Mouse (Mus musculus): ENCODE data around the gene Eppin. TPM values are rescaled to one million over a fixed set of nuclear protein-coding genes. Genes with fewer than 3 reads are reported as not detected.

Gene Eppin
- total and polyA plus RNA-seq, 3 experiments: not detected

DNA sequence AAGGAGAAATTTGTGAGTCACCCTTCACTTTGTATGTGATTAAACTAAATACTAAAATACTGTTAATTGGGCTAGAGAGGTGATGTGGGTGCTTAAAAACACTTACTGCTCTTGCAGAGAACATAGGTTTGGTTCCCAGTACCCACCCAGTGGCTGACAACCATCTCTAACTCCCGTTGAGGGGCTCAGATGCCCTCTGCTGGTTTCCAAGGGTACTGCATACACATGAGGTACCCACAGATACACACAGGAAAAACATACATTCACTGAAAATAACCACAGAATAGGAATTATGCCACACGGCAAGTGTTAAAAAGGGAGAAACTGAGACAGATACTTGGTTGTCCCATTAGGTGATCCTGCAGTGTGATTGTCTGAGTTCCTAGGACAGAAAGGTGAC, 26.4 kb downstream of the Eppin start:
- no peaks in the 10 kb centered on the region for H3K79me2 ChIP-seq (ENCODE audit: control insufficient read depth, insufficient read depth, low read length, poor library complexity)
- peak; percentile 38 for DNase-seq (ENCODE audit: low read depth, low spot score)
- no peaks in the 10 kb centered on the region for H3K9me3 ChIP-seq (replicated peaks; ENCODE audit: insufficient read depth, low read length)
- peak; percentile 27; the same call in 1 of the 2 replicates for TF ChIP-seq ZC3H11A (IDR thresholded peaks at IDR 0.05; ENCODE audit: low read depth, low read length)
- no peak for TF ChIP-seq ETS1 (IDR thresholded peaks at IDR 0.05; ENCODE audit: low read depth, low read length)
- TF ChIP-seq CTCF (IDR thresholded peaks at IDR 0.05 in 2 of 3, conservative IDR thresholded peaks at IDR 0.05 in 1 of 3; ENCODE audit: control insufficient read depth in 1 of 3, insufficient read depth in 1 of 3, low read depth in 2 of 3, low read length in 3 of 3, poor library complexity in 1 of 3, severe bottlenecking in 1 of 3): peak; percentile 54 to 66 (median 65)
- TF ChIP-seq POLR2AphosphoS5 (IDR thresholded peaks at IDR 0.05; ENCODE audit: borderline replicate concordance, low read depth, low read length): no peak
- no peak for TF ChIP-seq NRF1 (IDR thresholded peaks at IDR 0.05; ENCODE audit: insufficient read depth, low read depth, low read length, poor library complexity, severe bottlenecking)
- peak; percentile 52 for TF ChIP-seq RAD21 (IDR thresholded peaks at IDR 0.05; ENCODE audit: low read depth, low read length)
- peak; percentile 70 for TF ChIP-seq SMC3 (IDR thresholded peaks at IDR 0.05; ENCODE audit: low read depth, low read length)
- H3K27me3 ChIP-seq (ENCODE audit: control insufficient read depth in 1 of 2, insufficient read depth in 2 of 2, low read length in 2 of 2): peaks cover 0 to 2% of the 10 kb centered on the region in 2 experiments; a peak in 3 of 4 replicates
- no peaks in the 10 kb centered on the region for H3K4me1 ChIP-seq (ENCODE audit: control insufficient read depth in 1 of 2, insufficient read depth in 2 of 2, low read length in 2 of 2)
- H3K27ac ChIP-seq (ENCODE audit: control insufficient read depth, low read depth, low read length): no peak overlapping the region
- H3K4me3 ChIP-seq (ENCODE audit: control insufficient read depth in 1 of 2, insufficient read depth in 1 of 2, low read depth in 2 of 2, low read length in 2 of 2): no peak overlapping the region
- H3K9ac ChIP-seq (ENCODE audit: control insufficient read depth, low read depth, low read length, poor library complexity, severe bottlenecking): no peak overlapping the region
- H3K36me3 ChIP-seq (ENCODE audit: control insufficient read depth in 1 of 2, insufficient read depth in 2 of 2, low read length in 2 of 2): no peaks in the 10 kb centered on the region

GRCm38 (mm10) chr2:164564346-164564745, 29.0 kb downstream of the Eppin start:
- Histone ChIP-seq H3K79me2 (ENCODE audit: control insufficient read depth, insufficient read depth, low read length, poor library complexity) (no peaks in the 10 kb centered on the region), H3K27ac (ENCODE audit: control insufficient read depth, low read depth, low read length) (no peak overlapping the region), H3K36me3 (ENCODE audit: control insufficient read depth in 1 of 2, insufficient read depth in 2 of 2, low read length in 2 of 2) (no peaks in the 10 kb centered on the region), H3K27me3 (ENCODE audit: control insufficient read depth in 1 of 2, insufficient read depth in 2 of 2, low read length in 2 of 2) (no peaks in the 10 kb centered on the region; a peak in 2 of 4 replicates), H3K4me1 (ENCODE audit: control insufficient read depth in 1 of 2, insufficient read depth in 2 of 2, low read length in 2 of 2) (no peaks in the 10 kb centered on the region), H3K9me3 (replicated peaks; ENCODE audit: insufficient read depth, low read length) (no peaks in the 10 kb centered on the region), H3K4me3 (ENCODE audit: control insufficient read depth in 1 of 2, insufficient read depth in 1 of 2, low read depth in 2 of 2, low read length in 2 of 2) (no peak overlapping the region), H3K9ac (ENCODE audit: control insufficient read depth, low read depth, low read length, poor library complexity, severe bottlenecking) (no peak overlapping the region)
- no peak for DNase-seq (ENCODE audit: low read depth, low spot score)
- TF ChIP-seq HCFC1 (IDR thresholded peaks at IDR 0.05; ENCODE audit: low read depth, low read length) (no peak), EP300 (IDR thresholded peaks at IDR 0.05; ENCODE audit: low read depth in 1 of 2, low read length in 2 of 2) (no peak), KAT2A (conservative IDR thresholded peaks at IDR 0.05; ENCODE audit: low read depth, low read length) (no peak), SMC3 (IDR thresholded peaks at IDR 0.05; ENCODE audit: low read depth, low read length) (no peak), JUND (IDR thresholded peaks at IDR 0.05; ENCODE audit: low read depth, low read length) (no peak), CHD2 (IDR thresholded peaks at IDR 0.05; ENCODE audit: low read length) (no peak), ZMIZ1 (IDR thresholded peaks at IDR 0.05; ENCODE audit: low read depth, low read length) (no peak), MAZ (IDR thresholded peaks at IDR 0.05; ENCODE audit: low read depth, low read length) (no peak), POLR2A (IDR thresholded peaks at IDR 0.05; ENCODE audit: control insufficient read depth in 1 of 2, insufficient read depth in 1 of 2, low read depth in 1 of 2, low read length in 2 of 2, poor library complexity in 1 of 2) (no peak), MAFK (IDR thresholded peaks at IDR 0.05; ENCODE audit: borderline replicate concordance, low read depth, low read length) (no peak), NRF1 (IDR thresholded peaks at IDR 0.05; ENCODE audit: insufficient read depth, low read depth, low read length, poor library complexity, severe bottlenecking) (no peak), MXI1 (IDR thresholded peaks at IDR 0.05; ENCODE audit: low read depth, low read length) (no peak)
